Mouse (Mus musculus) adrenal gland, postnatal 14 days (tissue): Measurements from ENCODE around the gene Lrrn1. TPM values are rescaled to one million over a fixed set of nuclear protein-coding genes. Genes with fewer than 3 reads are reported as not detected.

ENCODE experiments used
- DNase-seq: peaks from one replicate; pipeline ENCODE4 v3.0.0; 2021; ENCODE audit warnings: mixed read lengths
- long read RNA-seq, 2 experiments: library from polyadenylated mRNA; stranded (forward); transcript quantifications; one replicate each; pipeline ENCODE4 v2.0.0; 2021
- total RNA-seq: library from RNA; stranded (reverse); gene quantifications from 2 replicates; pipeline ENCODE4 v1.2.3, GENCODE M21; 2021

The Lrrn1 gene
- total RNA-seq, result 28.8 and 29.1 TPM in 2 replicates
- long read RNA-seq, experiment 1, transcript Lrrn1-201 (2 exons, 3,700 nt), result major isoform, 29 of 36 reads
- long read RNA-seq, experiment 1, partial matches to known transcripts, result 7 of 36 reads
- long read RNA-seq, experiment 1, other reads (novel, unspliced or antisense), result 0 of 36 reads
- long read RNA-seq, experiment 2, transcript Lrrn1-201 (2 exons, 3,700 nt), result major isoform, 23 of 26 reads
- long read RNA-seq, experiment 2, partial matches to known transcripts, result 0 of 26 reads
- long read RNA-seq, experiment 2, other reads (novel, unspliced or antisense), result 3 of 26 reads

- DNase-seq, result peak; percentile 74
These were observed at the start of gene Lrrn1 for GRCm38 (mm10) chr6:107528877-107529864. Gene Lrrn1 (plus strand): TSS chr6:107529768.

- DNase-seq, result no peak
These were observed 35.1 kb upstream of the Lrrn1 start for GRCm38 (mm10) chr6:107494491-107494890.

DNA sequence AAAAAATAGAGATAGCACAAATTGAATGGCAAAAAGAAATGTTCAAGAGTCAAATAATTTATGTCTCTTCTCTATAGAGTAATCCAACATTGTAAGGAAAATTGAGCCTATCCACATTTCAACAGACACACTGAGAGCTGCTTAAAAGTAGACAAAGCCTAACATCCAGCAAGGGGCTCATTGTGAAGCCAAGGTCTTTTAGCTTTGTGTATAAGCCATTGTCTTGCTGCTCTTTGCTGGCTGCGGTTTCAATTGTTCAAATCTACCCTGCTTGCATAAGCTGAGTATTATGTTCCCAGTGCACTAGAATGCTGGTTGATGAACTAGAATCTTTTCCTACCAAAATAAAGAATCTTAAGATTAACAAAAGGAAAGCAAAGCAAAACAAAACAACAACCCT is 33.7 kb upstream of the Lrrn1 start:
- DNase-seq, result no peak

DNA sequence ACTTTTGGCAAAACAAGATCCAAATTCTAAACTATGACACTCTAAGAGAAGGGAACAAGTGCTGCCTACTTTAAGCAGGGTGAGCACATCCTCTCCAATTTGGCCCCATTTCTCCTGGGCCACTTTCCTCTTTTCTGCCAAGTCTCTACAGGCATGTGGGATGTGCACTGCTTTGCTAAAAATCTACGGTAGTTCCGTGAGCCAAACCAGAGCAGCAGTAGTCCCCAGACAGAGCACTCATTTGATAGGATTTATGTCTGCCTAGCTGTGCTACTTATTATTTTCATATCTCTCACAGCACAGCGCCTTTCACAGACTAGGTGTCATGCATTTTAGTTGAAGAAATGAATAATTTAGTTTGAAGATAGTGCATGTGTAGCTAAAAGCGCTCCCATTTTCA is 15.9 kb upstream of the Lrrn1 start:
- no peak for DNase-seq

DNA sequence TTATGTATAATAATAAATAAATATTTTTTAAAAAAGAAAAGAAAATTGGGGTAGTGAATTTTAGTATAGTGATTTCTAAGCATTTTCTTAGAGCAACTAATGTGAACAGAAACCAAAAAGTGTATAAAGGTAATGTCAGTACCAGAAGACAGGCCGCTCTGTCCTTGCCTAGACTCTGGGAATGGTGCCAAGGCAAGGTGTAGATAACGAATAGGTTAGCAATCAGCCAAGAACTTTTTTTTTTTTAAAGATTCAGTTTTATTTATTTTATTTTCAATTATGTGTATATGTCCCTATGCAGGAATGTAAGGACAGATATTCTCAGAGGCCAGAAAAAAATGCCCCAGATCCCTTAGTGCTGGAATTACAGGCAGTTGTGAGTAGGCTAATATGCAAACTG is 5.6 kb upstream of the Lrrn1 start:
- peak; percentile 24 for DNase-seq

DNA sequence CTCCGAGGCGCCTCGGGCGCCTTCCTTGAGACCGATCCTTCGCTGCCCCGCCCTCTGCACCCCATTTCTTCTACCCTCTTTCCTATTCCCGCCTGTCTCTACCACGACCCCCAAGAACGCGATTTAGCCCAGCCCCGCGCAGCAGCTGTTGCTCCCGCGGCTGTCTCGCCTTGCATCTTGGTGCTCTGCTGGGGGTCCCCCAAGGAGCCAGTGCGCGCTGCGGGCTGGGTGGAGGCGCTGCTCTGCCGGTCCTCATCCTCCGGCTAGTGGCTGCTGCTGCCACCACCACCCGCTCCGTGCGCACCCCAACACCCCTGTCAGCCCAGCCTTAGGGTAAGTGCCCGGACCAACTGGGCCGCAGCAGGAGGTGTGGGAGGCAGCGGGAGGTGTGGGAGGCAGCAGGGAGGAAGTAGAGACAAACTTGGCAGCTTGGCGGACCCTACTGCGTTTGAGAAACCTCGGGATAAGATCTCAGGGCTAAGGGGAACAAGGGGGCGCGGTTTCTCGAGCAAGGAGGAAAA is 403 bp downstream of the Lrrn1 start:
- peak; percentile 38 for DNase-seq

GRCm38 (mm10) chr6:107530621-107531285 is 1.2 kb downstream of the Lrrn1 start:
- peak; percentile 23 for DNase-seq

DNA sequence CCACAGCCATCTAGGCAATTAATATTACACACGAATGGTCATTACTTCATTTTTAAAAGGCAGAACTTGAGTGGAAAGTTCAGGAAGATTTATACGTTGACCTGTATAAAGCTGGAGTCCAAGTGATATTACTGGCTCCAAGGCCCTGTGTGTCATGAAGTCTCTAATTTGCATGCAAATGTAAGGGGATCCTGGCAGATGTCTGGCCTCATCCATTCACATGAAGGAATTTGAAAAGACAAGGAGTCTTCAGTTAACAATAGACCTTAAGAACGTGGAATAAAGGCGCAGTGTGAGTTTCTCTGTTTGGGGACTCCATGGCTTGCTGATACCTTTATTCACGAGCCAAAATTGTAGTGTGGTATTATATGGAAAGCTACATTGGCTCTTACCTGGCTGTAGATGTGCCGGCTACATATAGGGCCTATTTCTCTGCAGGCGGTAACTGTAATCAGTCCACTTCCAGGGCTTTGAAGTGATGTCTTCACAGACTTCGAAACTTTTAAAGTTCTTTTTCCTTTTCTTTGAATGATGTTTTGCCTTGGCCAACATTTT is 2.0 kb downstream of the Lrrn1 start:
- no peak for DNase-seq

DNA sequence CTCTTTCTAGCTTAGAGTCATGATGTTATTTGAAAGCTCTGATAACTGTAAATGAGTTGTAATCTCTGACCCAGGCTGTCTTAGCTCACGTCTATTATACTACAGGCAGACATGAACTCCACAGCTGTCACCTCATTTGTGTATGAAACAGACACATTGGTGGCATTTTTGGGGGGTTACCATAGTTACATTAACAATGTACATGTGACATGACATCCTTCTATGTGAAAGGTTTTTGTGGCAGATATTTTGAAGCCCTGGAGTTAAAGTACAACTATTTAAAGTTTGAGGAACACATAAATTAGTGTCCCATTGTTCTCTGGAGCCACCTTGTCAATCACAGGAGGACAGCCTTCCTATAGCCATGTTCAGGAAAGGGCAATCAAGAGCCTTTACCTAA is 5.0 kb downstream of the Lrrn1 start:
- DNase-seq, result no peak

- no peak for DNase-seq
These were observed 7.1 kb downstream of the Lrrn1 start for GRCm38 (mm10) chr6:107536631-107537030.

GRCm38 (mm10) chr6:107541222-107541621 is 11.7 kb downstream of the Lrrn1 start:
- DNase-seq, result no peak

GRCm38 (mm10) chr6:107541918-107542317 is 12.3 kb downstream of the Lrrn1 start:
- DNase-seq, result no peak

GRCm38 (mm10) chr6:107546272-107546671 is 16.7 kb downstream of the Lrrn1 start:
- DNase-seq, result no peak

DNA sequence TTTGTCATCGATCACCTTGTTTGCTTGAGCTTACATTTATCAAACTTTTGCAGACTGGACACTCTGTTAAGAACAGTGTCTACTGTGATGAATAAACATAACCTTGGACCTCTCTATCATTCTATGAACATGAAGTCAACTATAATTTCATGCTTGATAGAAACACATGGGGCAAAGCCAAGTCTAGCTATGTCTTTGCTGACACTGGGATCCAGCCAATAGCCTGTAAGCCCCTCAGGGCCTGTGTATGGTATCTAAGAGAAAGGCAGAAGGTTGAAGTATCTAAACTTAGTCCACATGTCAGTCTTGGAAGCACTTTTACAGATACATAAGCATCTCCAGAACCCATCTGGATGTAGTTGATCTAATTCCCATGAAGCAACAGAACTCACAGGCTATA is 22.9 kb downstream of the Lrrn1 start:
- DNase-seq, result no peak

GRCm38 (mm10) chr6:107555364-107555763 is 25.8 kb downstream of the Lrrn1 start:
- DNase-seq, result no peak

DNA sequence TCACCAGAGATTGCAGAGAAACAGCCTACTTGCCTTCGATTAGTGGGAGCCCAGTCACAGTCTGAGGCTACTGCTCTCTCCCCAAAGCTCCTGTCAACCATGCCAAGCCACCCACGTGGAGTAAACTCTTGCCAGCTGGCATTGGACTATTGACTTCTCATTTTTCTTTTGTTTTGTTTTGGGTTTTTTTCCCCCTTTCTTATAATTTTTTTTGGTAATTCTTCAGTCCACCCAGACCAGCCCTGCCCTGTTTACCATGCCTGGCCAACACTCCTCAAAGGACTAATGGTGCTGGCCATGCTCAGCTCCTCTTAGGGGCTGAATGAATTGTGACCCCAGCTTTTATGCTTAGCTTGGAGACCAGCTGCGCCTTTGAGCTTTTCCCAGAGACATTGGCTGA is 27.4 kb downstream of the Lrrn1 start:
- peak; percentile 33 for DNase-seq

DNA sequence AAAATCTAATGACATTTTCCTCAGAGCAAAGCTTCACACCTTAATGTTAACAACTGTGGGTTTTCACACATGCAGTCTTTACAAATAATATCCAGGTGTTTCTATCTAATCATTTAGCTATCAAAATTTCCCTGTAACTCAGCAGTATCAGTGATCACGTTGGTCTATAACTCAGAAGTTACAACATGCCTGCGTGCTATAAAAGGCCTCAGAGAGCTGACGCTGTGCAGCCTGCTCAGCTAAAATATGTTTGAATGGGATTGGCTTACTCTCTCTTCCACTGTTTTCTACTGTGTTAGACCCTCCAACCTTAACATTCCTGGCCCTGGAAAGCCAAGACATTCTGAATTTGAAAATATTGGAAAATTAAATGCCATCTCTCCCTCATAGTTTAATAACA is 28.2 kb downstream of the Lrrn1 start:
- DNase-seq, result no peak

DNA sequence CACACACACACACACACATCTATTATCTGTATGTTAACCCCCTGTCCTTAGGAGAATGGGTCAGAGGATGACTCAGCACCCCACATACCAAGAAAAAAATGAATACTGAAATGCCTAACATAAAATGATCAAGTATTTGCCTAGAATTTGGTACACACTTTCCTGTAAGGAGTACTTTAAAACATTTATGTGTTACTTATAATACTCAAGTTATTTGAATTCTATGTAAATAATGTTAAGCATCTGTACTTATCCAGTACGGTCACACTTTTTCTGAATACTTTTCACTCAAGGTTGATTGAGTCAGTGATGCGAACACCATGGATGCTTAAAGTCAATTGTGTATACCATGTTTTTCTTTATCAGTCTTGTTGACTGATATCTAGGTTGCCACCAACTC is 32.7 kb downstream of the Lrrn1 start:
- DNase-seq, result no peak

DNA sequence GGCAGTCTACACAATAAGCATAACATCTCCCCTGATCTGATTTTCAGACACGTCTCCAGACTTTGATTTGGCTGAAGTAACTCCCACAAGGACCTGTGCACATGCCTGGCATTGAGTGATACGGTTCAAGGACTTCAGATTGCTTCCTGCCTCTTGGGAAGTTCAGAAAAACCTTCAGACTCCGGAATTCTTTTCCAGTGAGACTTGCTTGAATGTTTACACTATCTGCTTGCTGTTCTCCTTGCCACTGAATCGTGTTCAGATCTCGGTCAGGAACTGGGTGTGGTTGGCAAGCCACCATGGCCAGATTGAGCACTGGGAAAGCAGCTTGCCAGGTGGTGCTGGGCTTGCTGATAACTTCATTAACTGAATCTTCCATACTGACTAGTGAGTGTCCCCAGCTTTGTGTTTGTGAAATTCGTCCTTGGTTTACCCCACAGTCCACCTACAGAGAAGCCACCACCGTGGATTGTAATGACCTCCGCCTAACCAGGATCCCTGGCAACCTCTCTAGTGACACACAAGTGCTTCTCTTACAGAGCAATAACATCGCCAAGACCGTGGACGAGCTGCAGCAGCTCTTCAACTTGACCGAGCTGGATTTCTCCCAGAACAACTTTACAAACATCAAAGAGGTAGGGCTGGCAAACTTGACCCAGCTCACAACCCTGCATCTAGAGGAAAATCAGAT is 37.5 kb downstream of the Lrrn1 start:
- DNase-seq, result peak; percentile 12

DNA sequence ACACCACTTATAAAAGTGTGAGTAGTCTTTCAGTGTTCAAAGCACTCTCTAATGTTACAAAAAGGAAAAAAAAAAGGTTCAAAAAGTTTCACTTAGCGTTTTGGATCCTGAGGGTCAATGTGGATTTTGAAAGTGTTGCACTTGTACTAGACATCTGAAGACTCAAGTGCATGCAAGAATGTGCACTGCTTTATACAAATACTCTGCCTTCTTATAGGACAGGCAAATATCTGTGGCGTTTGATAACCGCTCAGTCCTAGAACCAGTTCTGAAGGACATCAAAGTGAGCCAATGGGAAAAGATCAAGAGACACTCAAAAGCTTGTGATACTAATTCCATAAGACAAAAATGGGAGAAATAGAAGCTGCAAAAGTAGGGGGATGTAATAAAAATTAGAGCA is 45.0 kb downstream of the Lrrn1 start:
- DNase-seq, result no peak

GRCm38 (mm10) chr6:107575405-107575804 is 45.8 kb downstream of the Lrrn1 start:
- DNase-seq, result no peak

DNA sequence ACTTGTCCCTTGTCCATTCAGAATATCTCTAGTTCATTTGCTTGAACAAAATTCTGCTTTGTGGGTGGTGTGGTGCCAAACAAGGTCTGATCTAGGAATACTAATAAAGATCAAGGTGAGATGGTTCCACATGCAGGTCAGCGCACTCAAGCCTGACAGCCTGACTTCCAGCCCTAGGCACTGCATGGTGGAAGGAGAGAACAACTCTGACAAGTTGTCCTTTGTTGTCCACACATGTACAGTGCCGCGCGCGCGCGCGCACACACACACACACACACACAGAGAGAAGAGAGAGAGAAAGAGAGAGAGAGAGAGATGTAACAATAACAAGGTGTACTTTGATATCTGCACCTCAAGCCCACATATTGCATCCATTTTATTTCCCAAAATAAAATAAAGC is 47.7 kb downstream of the Lrrn1 start:
- no peak for DNase-seq
